Mouse (Mus musculus) thymus, postnatal 36 days (tissue): ENCODE data around the gene Taf1a.
A peak's percentile ranks its signal among the peaks of the same experiment; 100 is the strongest.

Experiments
- DNase-seq, 2 experiments: peaks; one replicate each; pipeline ENCODE4 v3.0.0; 2022; ENCODE audit warnings: mixed read lengths in 2 of 2

The Taf1a gene

GRCm38 (mm10) chr1:183414081-183414727 is 25.4 kb downstream of the Taf1a start:
- no peak for DNase-seq

GRCm38 (mm10) chr1:183417873-183418272 is 29.1 kb downstream of the Taf1a start, which contains the start of gene Hhipl2:
TSS of gene Hhipl2 (plus strand) at chr1:183418215.
- no peak for DNase-seq

GRCm38 (mm10) chr1:183419741-183420140 is 31.0 kb downstream of the Taf1a start:
- DNase-seq: no peak

- DNase-seq: peak; percentile 53 to 73
These were observed 31.5 kb downstream of the Taf1a start for GRCm38 (mm10) chr1:183420296-183420695.

- no peak for DNase-seq
These were observed 35.3 kb downstream of the Taf1a start for GRCm38 (mm10) chr1:183424100-183424499.

GRCm38 (mm10) chr1:183434918-183435317 is 46.1 kb downstream of the Taf1a start:
- no peak for DNase-seq

GRCm38 (mm10) chr1:183439036-183439435 is 50.3 kb downstream of the Taf1a start:
- DNase-seq: peak; percentile 77 to 80

- peak; percentile 69 to 70 for DNase-seq
These were observed 53.4 kb downstream of the Taf1a start for GRCm38 (mm10) chr1:183442015-183442774.

- no peak for DNase-seq
These were observed 64.3 kb downstream of the Taf1a start for GRCm38 (mm10) chr1:183453066-183453465.
